Mouse (Mus musculus) ovary, postnatal 36 days (tissue): Measurements from ENCODE around the gene Hist1h4i.
A peak's percentile ranks its signal among the peaks of the same experiment; 100 is the strongest.

Source experiments
- DNase-seq: peaks from one replicate; pipeline ENCODE4 v3.0.0; 2022; ENCODE audit warnings: low spot score, mixed read lengths

Gene Hist1h4i

GRCm38 (mm10) chr13:22036986-22037385, 4.2 kb downstream of the Hist1h4i start:
- DNase-seq: no peak

GRCm38 (mm10) chr13:22036149-22036956, 4.8 kb downstream of the Hist1h4i start:
- DNase-seq: no peak

DNA sequence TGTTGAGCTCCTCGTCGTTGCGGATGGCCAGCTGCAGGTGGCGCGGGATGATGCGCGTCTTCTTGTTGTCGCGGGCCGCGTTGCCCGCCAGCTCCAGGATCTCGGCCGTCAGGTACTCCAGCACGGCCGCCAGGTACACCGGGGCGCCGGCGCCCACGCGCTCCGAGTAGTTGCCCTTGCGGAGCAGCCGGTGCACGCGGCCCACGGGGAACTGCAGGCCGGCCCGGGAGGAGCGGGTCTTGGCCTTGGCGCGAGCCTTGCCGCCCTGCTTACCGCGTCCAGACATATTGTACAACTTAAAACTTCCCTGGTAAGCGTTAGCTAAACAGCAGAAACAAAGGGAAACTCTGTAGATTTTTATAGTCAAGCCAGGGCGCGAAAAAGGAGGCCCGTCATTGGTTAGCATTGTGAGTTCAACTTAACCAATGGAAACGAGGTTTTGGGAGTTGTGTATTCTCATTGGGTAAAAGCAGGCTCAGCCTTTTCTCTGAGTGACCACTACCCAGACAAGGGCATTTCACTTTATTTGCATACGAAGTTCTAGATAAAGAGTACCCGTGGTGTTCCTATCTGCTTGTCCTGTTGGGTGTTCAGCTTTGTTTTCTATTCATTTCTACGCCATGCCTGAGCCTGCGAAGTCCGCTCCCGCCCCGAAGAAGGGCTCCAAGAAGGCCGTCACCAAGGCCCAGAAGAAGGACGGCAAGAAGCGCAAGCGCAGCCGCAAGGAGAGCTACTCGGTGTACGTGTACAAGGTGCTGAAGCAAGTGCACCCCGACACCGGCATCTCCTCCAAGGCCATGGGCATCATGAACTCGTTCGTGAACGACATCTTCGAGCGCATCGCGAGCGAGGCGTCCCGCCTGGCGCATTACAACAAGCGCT, 5.7 kb downstream of the Hist1h4i start, which contains the start of the genes Hist1h2ah and Hist1h2bk:
Gene Hist1h2ah (minus strand): TSS at position 302 of the 882 bp plus-strand sequence.
Gene Hist1h2bk (plus strand): TSS at position 604 of the 882 bp plus-strand sequence.
- DNase-seq: peak; percentile 69

DNA sequence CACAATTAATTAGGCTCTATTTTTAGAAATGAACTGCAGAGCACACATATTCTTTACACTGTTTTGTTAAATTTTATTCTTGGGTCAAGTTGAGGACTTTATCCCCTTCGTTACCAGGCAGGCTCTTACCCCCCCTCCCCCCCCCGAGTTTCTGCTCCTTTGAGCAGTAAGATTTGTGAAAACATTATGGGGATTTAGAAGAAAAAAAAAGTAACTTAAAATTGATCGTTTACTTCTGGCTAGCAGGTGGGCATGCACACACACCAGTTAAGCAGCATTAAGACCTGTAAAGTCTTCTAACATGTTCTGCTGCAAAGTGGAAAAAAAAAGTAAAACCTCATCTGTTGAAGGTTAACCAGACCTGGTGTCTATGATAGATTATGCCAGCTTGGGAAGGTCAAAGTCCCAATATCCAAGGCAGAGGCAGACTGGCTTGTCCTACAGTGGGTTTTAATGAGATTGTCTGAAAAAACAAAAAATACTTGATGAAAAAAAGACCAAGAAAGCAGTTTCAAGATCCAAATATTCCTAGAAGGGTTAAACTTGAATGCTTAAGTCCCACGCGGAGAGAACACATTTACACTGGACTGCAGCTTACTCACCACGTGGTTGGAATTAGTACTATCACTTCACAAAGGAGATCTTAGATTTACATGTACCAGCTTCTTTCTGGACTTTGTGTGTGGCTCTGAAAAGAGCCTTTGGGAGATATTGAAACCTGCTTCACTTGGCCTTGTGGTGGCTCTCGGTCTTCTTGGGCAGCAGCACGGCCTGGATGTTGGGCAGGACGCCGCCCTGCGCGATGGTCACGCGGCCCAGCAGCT, 6.5 kb downstream of the Hist1h4i start:
- DNase-seq: no peak

GRCm38 (mm10) chr13:22033741-22034442, 7.3 kb downstream of the Hist1h4i start:
- DNase-seq: no peak

DNA sequence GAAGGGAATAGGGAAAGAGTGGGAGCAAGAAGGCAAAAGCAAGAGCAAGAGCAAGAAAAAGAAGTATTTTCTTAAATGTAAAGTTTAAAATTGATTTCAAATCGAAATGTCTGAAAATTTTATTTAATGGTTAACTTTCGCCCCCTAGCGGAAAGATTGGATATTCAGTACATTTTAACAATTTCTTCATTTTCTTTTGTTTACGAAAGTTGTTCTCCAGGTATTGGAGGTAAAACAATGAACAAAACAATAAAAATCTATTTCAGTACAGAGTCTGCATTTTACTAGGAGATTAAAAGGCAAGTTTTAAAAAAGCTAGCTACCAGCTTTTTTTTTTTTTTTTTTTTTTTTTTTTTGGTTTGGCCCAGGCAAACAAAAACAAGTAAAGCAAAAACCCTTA, 10.7 kb downstream of the Hist1h4i start:
- no peak for DNase-seq

DNA sequence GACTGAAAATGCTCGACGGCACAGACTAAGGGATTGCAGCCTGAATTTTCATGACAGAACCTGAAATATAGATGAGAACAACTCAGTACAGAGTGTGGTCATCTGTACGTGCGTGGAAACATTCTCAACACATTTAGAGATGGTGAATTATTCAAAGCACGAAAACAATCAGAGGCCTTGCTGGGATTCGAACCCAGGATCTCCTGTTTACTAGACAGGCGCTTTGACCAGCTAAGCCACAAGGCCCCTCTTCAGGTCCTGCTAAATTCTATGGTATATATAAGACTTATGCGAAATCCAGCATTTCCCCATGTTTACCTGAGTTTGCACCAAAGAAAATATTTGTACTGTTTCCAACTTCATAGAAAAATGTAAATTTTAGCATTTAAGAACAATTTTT, 11.2 kb downstream of the Hist1h4i start:
- no peak for DNase-seq

- peak; percentile 92 for DNase-seq
Measured at GRCm38 (mm10) chr13:22028673-22029460, 12.3 kb downstream of the Hist1h4i start.

DNA sequence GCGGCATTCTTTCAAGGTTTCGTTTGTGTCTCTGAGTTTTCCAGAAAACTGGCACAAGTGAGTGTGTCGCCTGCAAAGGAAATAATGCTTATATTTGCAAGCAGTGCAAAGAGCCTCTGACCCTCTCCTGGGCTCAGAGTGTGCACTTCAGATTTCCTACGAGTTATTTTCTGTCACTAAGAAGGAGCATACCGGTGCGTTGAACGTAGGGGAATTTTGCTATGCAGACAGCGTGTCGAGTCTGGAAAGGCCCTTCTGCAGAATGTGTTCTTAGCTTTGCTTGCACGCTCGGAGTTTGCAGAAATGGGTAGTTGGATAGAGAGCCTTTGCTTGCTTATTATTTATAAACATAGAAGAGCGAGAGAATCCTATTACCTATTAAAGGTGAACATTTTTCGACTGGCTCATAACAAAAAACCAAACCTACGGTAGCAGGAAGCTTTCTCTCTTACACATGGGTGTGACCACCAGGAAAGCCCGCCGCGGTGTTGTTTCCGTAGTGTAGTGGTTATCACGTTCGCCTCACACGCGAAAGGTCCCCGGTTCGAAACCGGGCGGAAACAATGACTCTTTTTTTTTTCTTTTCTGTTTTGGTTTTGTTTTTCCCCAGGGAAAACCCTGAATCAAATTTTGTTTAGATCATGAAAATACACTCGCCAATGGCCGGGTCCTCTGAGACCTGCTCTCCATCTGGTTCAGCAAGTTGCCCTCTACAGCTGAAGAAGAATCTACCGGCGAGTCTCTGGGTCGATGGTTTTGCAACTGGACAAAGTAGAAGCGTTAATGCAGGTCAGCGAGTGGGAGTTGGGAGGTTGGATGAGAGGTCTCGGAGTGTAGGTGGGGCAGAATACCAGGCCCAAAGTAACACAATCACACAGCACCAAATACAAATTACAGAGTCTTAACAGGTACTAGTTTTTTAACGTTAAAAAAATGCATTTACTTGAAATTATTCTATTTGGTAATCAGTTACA, 14.8 kb downstream of the Hist1h4i start:
- peak; percentile 81 for DNase-seq

DNA sequence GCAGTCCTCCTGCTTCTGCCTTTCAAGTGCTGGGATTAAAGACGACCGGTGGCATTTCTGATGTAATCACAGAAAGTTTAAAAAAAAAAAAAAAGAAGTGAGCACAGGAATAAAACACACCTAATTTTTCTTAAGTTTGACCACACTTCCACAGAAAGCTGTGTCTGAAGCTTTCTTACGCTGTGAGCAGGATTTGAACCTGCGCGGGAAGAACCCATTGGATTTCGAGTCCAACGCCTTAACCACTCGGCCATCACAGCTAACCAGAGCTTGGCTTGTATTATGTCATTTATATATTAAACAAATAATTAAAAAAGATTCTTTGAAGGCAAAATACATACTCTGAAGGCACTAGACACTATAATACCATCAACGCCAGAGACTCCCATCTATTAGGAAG, 18.9 kb downstream of the Hist1h4i start:
- peak; percentile 64 for DNase-seq

DNA sequence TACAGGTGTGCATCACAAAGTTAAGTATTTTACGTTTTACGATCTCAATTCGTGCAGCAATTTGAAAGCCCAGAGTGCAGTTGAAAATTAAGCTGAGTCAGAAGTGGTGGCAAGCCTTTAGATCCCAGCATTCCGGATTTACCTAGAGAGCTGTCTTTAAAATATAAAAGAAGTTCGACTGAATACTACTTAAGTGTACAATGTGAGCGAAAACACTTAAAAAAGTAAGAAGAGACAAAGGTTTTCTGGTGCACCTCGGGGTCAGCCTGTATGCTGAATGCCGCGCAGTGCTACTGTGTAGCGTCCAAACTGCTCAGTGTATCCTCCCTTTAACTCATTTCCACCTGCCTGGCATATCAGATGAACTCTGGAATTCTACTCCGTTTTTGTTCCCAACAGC, 19.6 kb downstream of the Hist1h4i start:
- no peak for DNase-seq

DNA sequence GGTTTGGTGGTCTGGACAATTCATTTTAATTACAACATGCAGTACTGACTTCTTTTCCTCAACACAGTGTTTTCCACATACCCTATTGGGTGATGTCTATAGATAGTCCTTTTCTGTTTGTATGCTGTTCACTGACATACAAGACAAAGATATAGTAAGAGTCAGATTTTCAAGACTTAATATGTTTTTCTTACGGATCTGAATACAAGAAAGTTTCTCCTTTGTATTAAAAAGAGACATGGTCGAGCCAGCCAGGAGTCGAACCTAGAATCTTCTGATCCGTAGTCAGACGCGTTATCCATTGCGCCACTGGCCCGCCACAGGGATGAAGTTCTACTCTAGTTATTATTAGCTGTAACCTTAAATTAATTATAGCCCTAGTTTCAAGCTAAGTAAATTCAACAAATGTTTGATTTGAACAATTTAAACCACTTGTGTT, 20.2 kb downstream of the Hist1h4i start:
- DNase-seq: peak; percentile 56

DNA sequence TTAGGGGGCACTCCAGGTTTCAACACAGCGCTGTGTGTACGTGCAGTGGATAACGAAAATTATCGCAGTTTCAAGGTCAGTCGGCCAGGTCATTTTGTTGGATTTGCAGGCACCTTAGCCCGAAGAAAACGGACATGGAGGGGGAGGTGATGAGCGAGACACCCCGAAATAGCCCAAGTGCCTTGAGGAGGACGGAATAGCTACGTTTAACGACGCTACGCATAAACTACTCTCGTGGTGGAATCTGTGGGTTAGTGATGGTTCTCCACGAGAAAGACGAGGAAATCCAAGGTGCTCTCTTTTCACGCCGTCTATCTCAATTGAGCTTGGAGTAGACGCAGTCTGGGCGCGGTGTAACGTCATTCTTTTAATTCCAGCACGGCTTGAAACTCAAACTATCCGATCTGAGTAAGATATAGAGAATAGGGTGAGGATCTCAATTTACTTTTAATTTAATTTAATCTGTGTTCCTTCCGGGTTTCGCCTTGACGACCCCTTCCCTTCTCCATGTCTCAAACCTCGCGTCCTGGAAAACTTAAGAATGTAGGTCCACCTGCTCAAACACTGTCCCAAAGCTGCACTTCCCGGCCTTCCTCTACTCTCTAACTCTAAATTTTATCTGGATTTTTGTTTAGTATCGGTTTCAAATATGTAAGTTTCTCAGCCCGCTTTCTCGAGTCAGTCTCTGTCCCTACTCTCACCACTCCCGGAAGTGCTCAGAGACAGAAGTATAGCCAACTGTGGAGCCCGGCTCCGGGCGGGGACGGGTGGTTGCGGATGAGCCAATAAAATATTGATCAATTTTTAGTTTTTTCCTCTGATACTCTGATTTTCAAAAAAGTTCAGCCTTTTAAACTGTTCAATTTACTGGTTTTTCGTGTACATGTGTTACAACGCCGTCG, 21.0 kb downstream of the Hist1h4i start:
- DNase-seq: no peak

- peak; percentile 58 for DNase-seq
Measured at GRCm38 (mm10) chr13:22015479-22016450, 25.4 kb downstream of the Hist1h4i start.

GRCm38 (mm10) chr13:22014411-22014845, 26.7 kb downstream of the Hist1h4i start:
- DNase-seq: no peak

- no peak for DNase-seq
Measured at GRCm38 (mm10) chr13:22013716-22014115, 27.4 kb downstream of the Hist1h4i start.

GRCm38 (mm10) chr13:22009642-22010041, 31.5 kb downstream of the Hist1h4i start, which contains the start of gene Prss16:
Prss16 (minus strand) TSS chr13:22009742.
- no peak for DNase-seq
